Mouse (Mus musculus) C2C12 (cell line): ENCODE measurements around the gene Dera. TPM values are rescaled to one million over a fixed set of nuclear protein-coding genes. Genes with fewer than 3 reads are reported as not detected.
A peak's percentile ranks its signal among the peaks of the same experiment; 100 is the strongest.
"Not testable (repeated sequence)": the region's sequence is repeated elsewhere in the genome, so short reads cannot be mapped to it uniquely, and the experiment has no call there.

Source experiments
- H3K27me3 ChIP-seq: one replicate; pipeline ENCODE4 v1.6.1; 2011; ENCODE audit not compliant: control insufficient read depth, insufficient read depth, insufficient read length
- H3K36me3 ChIP-seq: one replicate; pipeline ENCODE4 v1.6.1; 2011; ENCODE audit not compliant: control insufficient read depth, insufficient read depth
- H3K4me3 ChIP-seq: one replicate; pipeline ENCODE4 v1.5.1; 2011; ENCODE audit warnings: mild to moderate bottlenecking, control low read depth; ENCODE audit not compliant: poor library complexity, insufficient read depth, severe bottlenecking
- H3K79me2 ChIP-seq: one replicate; pipeline ENCODE4 v1.6.1; 2011; ENCODE audit not compliant: control insufficient read depth, insufficient read depth
- H3K79me3 ChIP-seq: one replicate; pipeline ENCODE4 v1.6.1; 2011; ENCODE audit warnings: low read depth, control low read depth
- H3ac ChIP-seq: one replicate; pipeline ENCODE3; 2011; ENCODE audit warnings: low read depth; ENCODE audit not compliant: control insufficient read depth, insufficient read length
- CEBPB ChIP-seq: IDR thresholded peaks from one replicate; pipeline ENCODE4 v1.6.1; 2011; ENCODE audit warnings: low read depth, mild to moderate bottlenecking, control low read depth, moderate library complexity
- CTCF ChIP-seq: IDR thresholded peaks from one replicate; pipeline ENCODE4 v1.5.1; 2011; ENCODE audit not compliant: control insufficient read depth, insufficient read depth, insufficient read length
- FOSL1 ChIP-seq: IDR thresholded peaks from one replicate; pipeline ENCODE4 v1.8.0; 2011; ENCODE audit warnings: mild to moderate bottlenecking, low read length; ENCODE audit not compliant: poor library complexity, insufficient read depth, severe bottlenecking
- MAX ChIP-seq: IDR thresholded peaks from one replicate; pipeline ENCODE4 v1.6.1; 2011; ENCODE audit warnings: mild to moderate bottlenecking, control low read depth
- MYOD1 ChIP-seq: IDR thresholded peaks from one replicate; pipeline ENCODE4 v1.6.1; 2011; ENCODE audit warnings: low read depth; ENCODE audit not compliant: control insufficient read depth, insufficient read length
- MYOG ChIP-seq: IDR thresholded peaks from one replicate; pipeline ENCODE4 v1.6.1; 2011; ENCODE audit not compliant: control insufficient read depth, insufficient read length; ENCODE audit errors: extremely low read depth
- USF1 ChIP-seq: IDR thresholded peaks from one replicate; pipeline ENCODE4 v1.6.1; 2011; ENCODE audit warnings: low read depth, mild to moderate bottlenecking, control low read depth, moderate library complexity
- long read RNA-seq, 2 experiments: library from polyadenylated mRNA; unstranded; transcript quantifications; one replicate each; pipeline ENCODE4 v2.0.0; 2019 to 2020
- polyA plus RNA-seq: library from polyadenylated mRNA; unstranded; fragments of >200 nt; fragmentation: generic; extraction: Trizol; gene quantifications from one replicate; pipeline ENCODE4 v1.2.1, GENCODE M21; 2012; ENCODE audit warnings: missing spikeins

Gene Dera
- 17.7 TPM for polyA plus RNA-seq
- long read RNA-seq, experiment 1, transcript Dera-201 (9 exons, 1,729 nt), result major isoform, 32 of 45 reads
- long read RNA-seq, experiment 1, partial matches to known transcripts, result 3 of 45 reads
- long read RNA-seq, experiment 1, other reads (novel, unspliced or antisense), result 7 of 45 reads
- long read RNA-seq, experiment 2, transcript Dera-201 (9 exons, 1,729 nt), result major isoform, 124 of 132 reads
- long read RNA-seq, experiment 2, partial matches to known transcripts, result 0 of 132 reads
- long read RNA-seq, experiment 2, other reads (novel, unspliced or antisense), result 8 of 132 reads

GRCm38 (mm10) chr6:137754056-137754856 lies at the start of gene Dera:
Gene Dera (plus strand): TSS chr6:137754546.
- no peak for TF ChIP-seq FOSL1
- TF ChIP-seq MYOD1, result no peak
- no peak for TF ChIP-seq USF1
- TF ChIP-seq CTCF, result no peak
- no peak for TF ChIP-seq CEBPB
- no peak for TF ChIP-seq MAX
- TF ChIP-seq MYOG, result no peak
- H3K79me2 ChIP-seq, result peaks cover 11% of the 10 kb centered on the region
- peak within 1 kb of the TSS; percentile 80 for H3ac ChIP-seq
- peak within 1 kb of the TSS; percentile 48 for H3K4me3 ChIP-seq
- peaks cover 33% of the 10 kb centered on the region for H3K36me3 ChIP-seq
- no peaks in the 10 kb centered on the region for H3K27me3 ChIP-seq
- no peaks in the 10 kb centered on the region for H3K79me3 ChIP-seq

GRCm38 (mm10) chr6:137706209-137706608 lies 48.1 kb upstream of the Dera start:
- Histone ChIP-seq H3ac (no peak overlapping the region), H3K79me2 (no peaks in the 10 kb centered on the region), H3K4me3 (no peak overlapping the region), H3K79me3 (no peaks in the 10 kb centered on the region), H3K36me3 (no peaks in the 10 kb centered on the region), H3K27me3 (no peaks in the 10 kb centered on the region)
- TF ChIP-seq MYOD1 (no peak), CTCF (no peak), USF1 (no peak), MYOG (no peak), MAX (no peak), FOSL1 (no peak), CEBPB (no peak)

- H3K36me3 ChIP-seq, H3K27me3 ChIP-seq, H3K4me3 ChIP-seq, H3ac ChIP-seq, H3K79me2 ChIP-seq, H3K79me3 ChIP-seq: not testable (repeated sequence)
Observed at GRCm38 (mm10) chr6:137708726-137709405, 45.5 kb upstream of the Dera start.

GRCm38 (mm10) chr6:137710179-137711037 lies 43.9 kb upstream of the Dera start:
- Histone ChIP-seq H3K79me3 (no peaks in the 10 kb centered on the region), H3K4me3 (no peak overlapping the region), H3ac (no peak overlapping the region), H3K27me3 (no peaks in the 10 kb centered on the region), H3K36me3 (no peaks in the 10 kb centered on the region), H3K79me2 (no peaks in the 10 kb centered on the region)
- TF ChIP-seq MYOD1 (no peak), MAX (no peak), FOSL1 (no peak), USF1 (no peak), MYOG (no peak), CTCF (no peak), CEBPB (no peak)

GRCm38 (mm10) chr6:137712654-137713309 lies 41.6 kb upstream of the Dera start:
- no peaks in the 10 kb centered on the region for H3K27me3 ChIP-seq
- no peaks in the 10 kb centered on the region for H3K36me3 ChIP-seq
- no peak for TF ChIP-seq MYOG
- no peak overlapping the region for H3ac ChIP-seq
- H3K4me3 ChIP-seq, result no peak overlapping the region
- H3K79me2 ChIP-seq, result no peaks in the 10 kb centered on the region
- H3K79me3 ChIP-seq, result no peaks in the 10 kb centered on the region
